Mouse (Mus musculus): ENCODE measurements at regions not wholly inside any gene's neighbourhood (a gene's known extent, or its start where the extent isn't known, plus 50 kb on each side); places are given as distances from the start of the nearest gene placed in this dataset.
A peak's percentile ranks its signal among the peaks of the same experiment; 100 is the strongest.

DNA sequence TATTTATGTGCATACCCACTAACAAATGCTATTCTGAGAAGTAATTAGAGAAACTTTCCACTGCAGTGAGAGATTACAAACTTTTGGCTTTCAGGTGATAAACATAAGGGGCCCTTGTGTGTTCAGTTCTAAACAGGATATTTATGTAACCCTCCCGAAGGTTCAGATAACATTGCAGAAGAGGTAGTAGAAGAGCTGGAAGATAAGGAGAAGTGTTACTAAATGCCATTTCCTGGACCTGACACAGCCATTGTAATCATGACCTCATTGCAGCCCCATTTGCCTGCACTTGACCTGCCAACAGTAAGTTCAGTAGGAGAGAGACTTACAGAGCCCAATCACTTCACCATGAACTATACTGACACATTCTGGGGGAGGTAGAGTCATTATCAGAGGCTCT lies 405.6 kb downstream of the Sqor start:
- no peaks in the 10 kb centered on the region for H3K27me3 ChIP-seq

DNA sequence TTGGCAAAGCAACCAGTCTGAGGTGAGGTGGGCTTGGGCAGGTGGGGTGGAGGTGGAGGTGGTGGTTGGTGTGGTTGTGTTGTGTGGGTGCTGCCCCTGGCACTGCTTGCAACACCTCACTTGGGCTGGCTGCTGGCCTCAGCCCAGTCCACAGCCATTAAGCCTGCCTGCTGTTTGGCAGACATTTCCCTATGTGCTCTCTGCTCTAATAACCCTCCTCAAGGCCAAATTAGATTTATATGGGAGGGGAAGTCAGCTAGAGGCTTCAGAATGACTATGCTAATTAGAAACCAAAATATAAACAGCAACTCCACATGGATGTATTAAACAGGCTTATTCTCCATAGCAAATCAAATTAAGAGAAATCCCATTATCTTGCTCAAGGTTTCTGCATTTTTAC lies 417.2 kb downstream of the Sqor start:
- H3K27me3 ChIP-seq: no peaks in the 10 kb centered on the region
- H3K4me1 ChIP-seq (replicated peaks): peaks cover 4% of the 10 kb centered on the region; the same call in 1 of the 2 replicates
- ATAC-seq (ENCODE audit: low read depth): peak; percentile 81
- H3K36me3 ChIP-seq: no peaks in the 10 kb centered on the region
- no peak overlapping the region for H3K9ac ChIP-seq
- peak overlapping the region; percentile 39; the same call in 1 of the 2 replicates for H3K27ac ChIP-seq (replicated peaks)
- no peak overlapping the region for H3K4me3 ChIP-seq
- no peak overlapping the region for H3K4me2 ChIP-seq
- H3K9me3 ChIP-seq: no peaks in the 10 kb centered on the region

More for the DNA sequence above, 405.6 kb downstream of the Sqor start:
- ATAC-seq (ENCODE audit: low read depth): no peak
- Histone ChIP-seq H3K4me2 (no peak overlapping the region), H3K27ac (replicated peaks) (no peak overlapping the region), H3K4me3 (no peak overlapping the region), H3K36me3 (no peaks in the 10 kb centered on the region), H3K4me1 (replicated peaks) (no peaks in the 10 kb centered on the region), H3K9ac (no peak overlapping the region), H3K9me3 (no peaks in the 10 kb centered on the region)
- WGBS: 94% methylated on average over 1 of the region's 1 CpGs

DNA sequence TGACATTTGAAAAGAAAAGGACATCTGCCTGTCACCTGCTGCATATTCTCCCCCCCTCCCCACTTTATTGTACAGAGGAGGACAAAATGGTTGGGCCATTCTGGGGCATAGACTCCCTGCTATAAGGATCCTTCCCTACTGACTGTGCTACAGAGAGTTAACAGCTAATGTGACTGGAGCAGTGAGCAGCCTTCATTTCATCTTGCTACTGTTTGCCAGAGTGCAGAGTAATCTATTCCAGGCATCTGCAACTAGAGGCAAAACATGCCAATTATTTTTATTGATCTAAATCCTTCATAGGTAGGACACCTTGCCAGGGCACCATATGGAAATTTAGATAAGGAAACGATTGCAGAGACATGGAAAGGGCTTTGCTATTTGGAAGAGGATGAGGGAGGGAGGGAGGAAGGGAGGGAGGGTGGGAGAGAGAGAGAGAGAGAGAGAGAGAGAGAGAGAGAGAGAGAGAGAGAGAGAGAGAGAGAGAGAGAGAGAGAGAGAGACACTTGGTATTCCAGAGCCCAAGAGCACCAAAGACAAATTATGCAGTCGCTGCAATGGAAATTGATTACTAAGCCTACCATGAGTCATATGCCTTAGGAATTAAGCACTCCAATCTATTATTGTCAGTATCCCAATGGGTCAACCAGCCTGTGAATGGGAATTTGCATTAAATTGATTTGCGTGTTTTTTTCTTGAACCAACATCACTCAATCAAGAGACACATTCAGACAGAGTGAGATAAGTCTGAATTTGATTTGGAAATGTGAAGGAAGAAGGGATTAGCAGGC lies 426.0 kb downstream of the Sqor start:
- Histone ChIP-seq H3K4me1 (replicated peaks) (no peaks in the 10 kb centered on the region), H3K9ac (no peak overlapping the region), H3K9me3 (no peaks in the 10 kb centered on the region), H3K4me3 (no peak overlapping the region), H3K36me3 (no peaks in the 10 kb centered on the region), H3K27ac (replicated peaks) (no peak overlapping the region), H3K4me2 (no peak overlapping the region), H3K27me3 (no peaks in the 10 kb centered on the region)
- ATAC-seq (ENCODE audit: low read depth): no peak
- 74% methylated on average over 3 of the region's 3 CpGs for WGBS

DNA sequence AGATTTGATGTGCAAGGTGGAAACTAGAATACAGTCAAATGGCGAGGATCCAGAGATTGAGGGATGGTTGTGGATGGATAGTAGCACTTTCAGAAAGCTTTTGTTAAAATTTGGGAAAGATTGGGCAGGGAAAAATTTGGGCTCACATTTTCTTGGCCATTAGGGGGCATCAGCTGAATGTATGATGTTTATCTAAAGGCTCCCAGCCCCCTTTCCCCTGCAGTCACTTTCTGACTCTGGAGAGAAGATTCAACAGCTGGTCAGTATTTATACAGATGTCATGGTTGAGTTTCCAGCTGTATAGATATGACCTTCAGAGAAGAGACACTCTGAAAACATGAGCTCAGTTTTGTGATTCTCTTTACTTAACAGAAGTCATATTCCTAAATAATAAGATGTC lies 429.5 kb downstream of the Sqor start:
- Histone ChIP-seq H3K9me3 (no peaks in the 10 kb centered on the region), H3K4me3 (no peak overlapping the region), H3K27me3 (no peaks in the 10 kb centered on the region), H3K4me1 (replicated peaks) (no peaks in the 10 kb centered on the region), H3K9ac (no peak overlapping the region), H3K36me3 (no peaks in the 10 kb centered on the region), H3K4me2 (no peak overlapping the region), H3K27ac (replicated peaks) (no peak overlapping the region)
- ATAC-seq (ENCODE audit: low read depth): no peak
- WGBS: 38% methylated on average over 1 of the region's 1 CpGs
